Mouse (Mus musculus): Measurements from ENCODE around the gene Gm20831. TPM values are rescaled to one million over a fixed set of nuclear protein-coding genes. Genes with fewer than 3 reads are reported as not detected.

Gm20831 gene
- not detected in 2 replicates for polyA plus RNA-seq (2012; rRNA removed; ENCODE audit: low replicate concordance)

DNA sequence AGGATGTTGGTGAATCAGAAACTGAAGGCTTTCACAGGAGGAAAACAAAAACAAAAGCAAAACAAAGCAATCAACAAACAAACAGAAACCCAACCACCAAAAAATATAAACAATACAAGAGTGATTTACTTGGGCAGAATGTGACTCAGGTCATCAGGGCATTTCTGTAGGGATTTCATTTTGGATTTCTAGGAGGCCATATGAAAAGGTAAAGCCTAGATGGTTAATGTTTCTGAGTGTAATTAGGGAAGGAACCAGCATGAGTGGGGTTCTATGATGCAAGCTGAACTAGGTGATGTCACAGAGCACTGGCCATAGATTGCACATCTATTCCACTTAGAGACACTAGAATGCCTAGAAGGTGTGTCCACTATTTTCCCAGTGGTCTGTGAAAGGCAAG is at the start of gene Gm20831, which contains the start of gene Gm20772:
Gene Gm20831, plus strand, starts transcription at position 301 of the 400 bp plus-strand sequence.
Gene Gm20772, plus strand, starts transcription at position 301 of the 400 bp plus-strand sequence.

DNA sequence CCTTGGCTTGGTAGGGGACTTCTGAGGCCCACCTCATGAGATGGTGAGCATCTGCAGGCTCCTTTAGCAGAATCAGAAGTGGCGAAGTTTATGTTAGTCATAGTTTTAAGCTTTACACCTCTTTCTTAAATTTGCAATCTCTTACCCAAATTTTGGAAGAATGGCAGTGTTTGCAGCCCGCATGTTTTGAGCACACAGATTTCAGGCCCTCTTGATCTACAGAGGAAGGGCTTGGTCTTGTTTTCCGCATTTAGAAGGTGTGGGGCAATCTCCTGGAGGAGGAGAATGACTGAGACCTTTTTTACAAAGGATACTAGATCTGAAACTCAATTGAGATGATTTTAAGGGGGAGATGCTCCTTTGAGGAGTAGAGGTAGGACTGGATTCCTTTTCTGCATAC is 28.4 kb upstream of the Gm20831 start, which contains the start of gene Gm21904:
Gene Gm21904, minus strand, starts transcription at position 101 of the 400 bp plus-strand sequence.

DNA sequence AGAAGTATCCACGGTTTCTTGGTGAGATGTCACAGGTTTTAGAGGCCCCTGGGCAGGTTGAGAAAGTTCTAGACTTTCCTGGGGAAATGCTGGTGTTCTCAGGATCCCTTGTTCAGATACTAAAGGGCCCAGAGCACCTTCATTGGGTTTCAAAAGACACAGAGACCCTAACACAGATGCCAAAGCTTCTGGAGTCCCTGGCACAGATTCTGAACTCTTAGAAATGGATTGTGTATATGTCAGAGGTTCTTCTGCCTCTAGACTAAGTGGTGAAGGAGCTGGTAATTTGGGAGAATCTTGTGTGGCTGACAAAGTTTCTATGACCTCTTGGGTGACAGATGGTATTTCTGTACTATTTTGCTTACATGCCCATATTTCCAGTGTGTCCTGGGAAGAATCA is 62.7 kb downstream of the Gm20831 start, which contains the start of gene Srsy:
Gene Srsy, minus strand, starts transcription at position 101 of the 400 bp plus-strand sequence.

Other genes starting within 250 kb of the Gm20831 start
- not detected in 2 replicates for gene Gm21904, start 28.5 kb upstream of the Gm20831 start, polyA plus RNA-seq (2012; rRNA removed; ENCODE audit: low replicate concordance)
- gene Gm20772, start within 50 bp of the Gm20831 start, polyA plus RNA-seq (2012; rRNA removed; ENCODE audit: low replicate concordance) = not detected in 2 replicates
- not detected in 2 replicates for gene Srsy, start 62.6 kb downstream of the Gm20831 start, polyA plus RNA-seq (2012; rRNA removed; ENCODE audit: low replicate concordance)
- gene Gm21764, start 187.1 kb downstream of the Gm20831 start, polyA plus RNA-seq (2012; rRNA removed; ENCODE audit: low replicate concordance) = not detected in 2 replicates
- not detected in 2 replicates for gene Ssty1, start 214.4 kb downstream of the Gm20831 start, polyA plus RNA-seq (2012; rRNA removed; ENCODE audit: low replicate concordance)

All from subcutaneous adipose tissue, adult 2 months (tissue).